Mouse (Mus musculus) cerebellum, adult (tissue): ENCODE measurements around the gene Pigp.
A peak's percentile ranks its signal among the peaks of the same experiment; 100 is the strongest.

Experiments
- ATAC-seq: cut with Nextera tagmentation; 2 replicates; pipeline ENCODE4 v1.9.2; 2017; ENCODE audit warnings: mild to moderate bottlenecking, moderate library complexity, mixed read lengths; ENCODE audit not compliant: insufficient number of reproducible peaks, low FRiP score, low TSS enrichment

Pigp gene

DNA sequence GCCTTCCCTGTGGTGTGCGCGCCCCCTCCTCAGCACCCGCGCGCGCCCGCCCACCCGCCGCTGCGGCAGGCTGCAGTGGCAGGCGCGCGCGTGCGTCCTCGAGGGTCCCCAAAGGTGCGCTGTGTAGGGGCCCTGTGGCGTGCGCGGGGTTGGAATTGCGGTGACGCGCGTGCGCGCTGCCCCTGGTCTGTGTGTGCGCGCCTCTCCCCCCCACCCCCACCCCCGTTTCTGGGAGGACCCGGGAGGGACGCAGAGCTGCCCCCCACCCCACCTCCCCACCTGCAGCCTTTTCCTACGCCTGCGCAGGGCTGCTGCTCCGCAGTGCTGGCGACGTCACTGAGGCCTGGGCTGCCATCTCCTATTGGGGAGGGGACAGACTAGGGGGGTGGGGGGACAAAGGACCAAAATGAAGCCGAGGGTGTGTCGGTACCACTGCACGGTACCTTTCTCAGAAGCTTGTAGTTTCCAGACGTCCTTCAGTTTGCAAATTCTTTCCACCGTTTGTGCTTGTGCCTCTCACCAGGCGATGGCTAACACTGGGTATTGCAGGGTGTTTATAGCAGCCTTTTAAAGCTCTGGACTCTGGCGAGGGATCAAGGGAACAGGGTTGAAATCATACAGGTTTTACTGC, at the start of gene Pigp:
TSS of gene Pigp (minus strand) at position 542 of the 631 bp plus-strand sequence.
- peak; percentile 28; the same call in 1 of the 2 replicates for ATAC-seq

DNA sequence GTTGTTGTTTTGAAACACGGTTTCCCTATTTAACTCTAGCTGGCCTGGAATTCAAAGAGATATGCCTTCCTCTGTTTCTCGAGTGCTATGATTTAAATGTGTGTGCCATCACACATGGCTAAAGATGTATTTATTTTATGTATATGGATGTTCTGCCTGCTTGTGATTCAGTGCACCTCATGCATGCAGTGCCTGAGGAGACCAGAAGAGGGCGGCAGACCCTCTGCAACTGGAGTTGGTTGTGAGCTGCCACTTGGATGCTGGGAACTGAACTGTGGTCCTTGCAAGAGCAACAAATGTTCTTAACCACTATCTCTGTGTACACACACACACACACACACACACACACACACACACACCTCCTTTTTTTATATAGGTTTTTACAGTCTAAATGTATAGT, 48.9 kb upstream of the Pigp start:
- ATAC-seq, result no peak

DNA sequence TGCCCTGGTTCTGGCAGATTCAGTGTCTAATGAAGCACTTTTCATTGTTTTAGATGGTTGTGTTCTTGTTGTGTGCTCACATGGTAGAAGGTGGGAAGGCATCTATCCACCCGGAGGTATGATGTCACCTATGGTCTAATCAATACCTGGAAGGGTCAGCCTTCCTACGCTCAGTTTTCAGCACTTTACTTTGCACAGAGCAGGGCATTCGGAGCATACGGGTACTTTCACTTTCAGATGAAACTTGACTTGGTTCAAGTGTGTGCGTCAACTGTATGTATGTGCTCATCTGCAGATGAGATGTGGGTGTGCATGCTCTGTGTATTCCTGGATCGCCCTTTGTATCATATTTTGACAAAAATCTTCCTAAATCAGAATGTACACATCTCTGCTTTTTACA, 42.5 kb upstream of the Pigp start:
- no peak for ATAC-seq

DNA sequence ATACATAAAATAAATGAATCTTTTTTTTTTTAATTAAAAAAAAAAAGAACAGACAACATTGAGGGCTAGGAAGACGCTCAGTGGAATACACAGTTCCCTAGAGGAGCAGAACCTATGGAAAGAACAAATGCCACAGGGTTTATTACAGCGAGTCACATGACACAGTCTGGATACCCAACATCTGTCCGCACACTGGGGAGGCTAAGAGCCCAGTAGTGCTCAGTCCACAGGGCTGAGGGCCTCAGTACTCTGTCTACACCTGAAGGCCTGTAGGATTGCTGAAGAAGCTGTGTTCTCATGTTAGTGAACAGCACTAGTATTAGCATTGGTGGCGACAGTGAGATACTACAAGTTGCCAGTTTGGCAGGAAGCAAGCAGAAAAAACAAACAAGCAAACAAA, 41.1 kb upstream of the Pigp start:
- ATAC-seq, result no peak

DNA sequence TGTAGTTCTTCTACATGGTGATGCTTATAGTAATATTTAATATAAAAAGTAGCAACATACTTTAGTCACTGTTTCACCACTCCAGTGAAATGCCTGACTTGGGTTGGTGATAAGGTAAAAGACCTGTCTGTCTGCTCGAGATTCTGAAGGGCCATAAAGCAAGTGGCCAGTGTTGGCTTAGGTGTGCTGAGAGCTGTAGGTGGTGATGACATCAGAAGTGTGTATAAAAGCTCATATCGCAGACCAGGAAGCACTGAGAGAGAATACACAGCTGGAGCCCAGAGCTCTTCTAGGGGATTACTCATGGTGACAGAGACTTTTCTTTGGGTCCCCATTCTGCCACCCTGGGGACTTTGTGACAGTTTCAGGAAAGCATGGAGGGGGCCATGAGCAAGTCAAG, 40.6 kb upstream of the Pigp start:
- no peak for ATAC-seq

DNA sequence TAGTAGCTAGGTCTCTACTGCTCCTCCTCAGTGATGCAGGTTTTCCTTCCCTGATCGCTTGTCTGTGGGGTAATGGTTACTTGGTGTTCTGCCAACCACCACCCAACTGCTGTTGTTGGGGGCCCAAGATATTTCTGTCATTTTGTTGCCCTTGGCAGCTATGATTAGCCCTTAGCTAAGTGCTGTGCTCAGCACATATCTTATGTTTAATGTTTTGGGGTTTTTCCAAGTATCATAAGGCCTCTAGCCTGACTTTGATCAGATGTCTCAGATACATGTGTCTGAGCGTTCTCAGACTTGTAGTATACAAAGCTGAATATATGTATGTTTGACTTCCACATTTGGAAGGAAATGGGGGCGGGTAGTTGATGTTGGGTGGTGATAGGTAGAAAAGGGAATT, 39.6 kb upstream of the Pigp start:
- no peak for ATAC-seq

DNA sequence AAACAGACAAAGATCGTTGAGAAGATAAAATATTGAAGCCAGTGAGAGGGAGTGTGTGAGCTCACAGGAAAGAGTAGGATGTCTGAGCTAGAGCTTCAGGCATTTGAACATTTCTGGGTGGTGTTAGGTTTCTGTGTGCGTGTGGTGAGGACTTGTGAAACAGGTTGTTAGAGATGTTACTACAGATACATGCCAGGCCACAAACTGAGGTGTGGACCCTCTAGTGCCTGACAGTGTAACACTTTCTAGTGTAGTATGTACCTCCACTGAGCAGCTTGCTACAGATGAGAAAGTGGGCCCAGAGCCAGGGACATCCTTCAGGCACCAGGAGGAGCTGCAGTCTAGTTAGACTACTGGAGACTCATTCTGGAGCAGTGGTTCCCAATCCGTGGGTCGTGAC, 30.5 kb upstream of the Pigp start:
- ATAC-seq, result no peak

DNA sequence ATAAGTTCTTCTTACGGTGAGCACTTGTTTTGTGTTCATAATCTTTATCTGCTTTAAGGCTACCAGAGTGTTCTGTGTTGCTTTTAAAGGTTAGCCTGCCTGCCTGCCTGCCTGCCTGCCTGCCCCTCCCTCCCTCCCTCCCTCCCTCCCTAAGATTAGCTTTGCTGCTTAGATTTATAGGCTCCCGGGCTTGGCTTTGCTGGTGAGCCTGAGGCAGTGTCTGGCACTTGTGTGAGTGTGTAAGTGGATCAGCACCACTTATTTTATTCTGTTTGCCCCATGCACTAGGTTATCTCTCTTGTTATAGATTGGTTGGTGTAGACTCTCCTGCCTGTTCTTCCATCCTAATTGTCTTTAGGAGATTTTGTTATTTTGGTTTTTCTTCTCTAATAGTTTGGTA, 30.0 kb upstream of the Pigp start:
- ATAC-seq, result no peak

DNA sequence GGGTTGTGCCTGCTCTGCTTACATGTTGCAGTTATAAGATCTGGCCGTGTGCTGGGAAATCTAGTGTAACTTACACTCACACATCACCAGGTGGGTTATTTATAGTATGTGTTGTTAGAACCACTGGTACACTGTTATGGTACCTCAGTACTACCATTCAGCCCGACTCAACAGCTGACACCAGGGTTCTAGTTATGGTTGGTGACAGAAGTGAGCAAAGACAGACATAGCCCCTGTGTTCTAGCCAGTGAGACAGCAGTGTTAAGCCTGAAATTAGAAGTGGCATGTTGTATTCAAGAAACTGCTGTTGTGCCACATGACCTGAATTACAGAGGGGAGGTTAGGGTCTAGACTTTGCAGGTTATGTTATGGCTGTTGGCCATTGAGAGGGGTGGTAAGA, 27.5 kb upstream of the Pigp start:
- ATAC-seq, result no peak

DNA sequence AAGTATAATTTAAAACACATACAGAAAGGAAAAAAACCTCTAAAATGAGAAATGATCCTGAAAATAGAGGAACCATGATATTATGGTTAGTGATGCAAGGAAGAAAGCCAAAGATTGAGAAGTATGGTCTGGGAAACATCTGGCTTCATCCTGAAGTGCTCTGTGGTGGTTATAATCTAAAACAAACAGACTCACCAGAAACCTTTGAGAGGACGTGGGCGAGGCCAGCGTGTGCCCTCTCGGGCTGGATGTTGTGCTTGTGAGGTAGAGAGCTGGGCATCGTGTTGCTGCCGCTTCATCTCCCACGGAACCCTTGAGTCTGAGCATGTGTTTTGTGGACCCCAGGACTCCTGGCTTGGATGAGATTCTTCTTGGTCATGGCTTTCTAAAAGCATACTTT, 25.0 kb upstream of the Pigp start:
- ATAC-seq, result no peak

DNA sequence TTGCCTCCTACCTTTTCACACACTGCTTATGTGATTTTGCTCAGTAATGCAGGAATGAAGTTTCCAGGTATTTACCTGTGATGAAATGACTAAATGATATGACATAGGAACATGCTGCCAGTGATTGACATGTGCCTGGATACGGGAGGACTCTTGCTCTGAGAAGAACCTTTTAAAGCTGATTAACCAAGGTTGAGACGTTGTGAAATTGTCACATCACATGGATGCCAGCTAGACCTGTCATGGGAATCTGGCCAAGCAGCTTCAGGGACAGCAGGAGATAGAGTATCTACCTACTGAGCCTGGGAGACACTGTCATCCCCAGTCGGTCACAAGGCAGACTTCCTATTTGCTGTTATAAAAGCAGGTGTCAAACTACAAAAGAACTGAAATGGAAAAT, 23.4 kb upstream of the Pigp start:
- ATAC-seq, result no peak

DNA sequence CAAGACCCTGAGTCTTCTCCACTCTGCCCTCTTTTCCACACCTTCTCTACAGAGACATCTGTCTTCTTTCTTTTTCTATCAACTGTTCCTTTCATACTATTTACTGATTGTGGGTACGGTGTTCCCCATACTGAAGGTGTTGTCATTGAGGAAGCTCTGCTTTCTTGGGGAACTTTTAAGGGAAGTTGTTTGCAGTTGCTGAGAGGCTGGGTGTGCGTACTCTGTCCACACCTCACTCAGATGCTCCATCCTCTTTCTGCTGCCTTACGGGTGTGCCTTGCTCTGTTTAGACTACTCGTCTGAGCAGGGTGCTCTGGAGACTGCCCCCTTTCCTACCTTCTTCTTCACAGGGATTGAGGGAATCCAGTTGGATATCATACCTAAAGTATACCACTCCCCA, 20.7 kb upstream of the Pigp start:
- ATAC-seq, result no peak

DNA sequence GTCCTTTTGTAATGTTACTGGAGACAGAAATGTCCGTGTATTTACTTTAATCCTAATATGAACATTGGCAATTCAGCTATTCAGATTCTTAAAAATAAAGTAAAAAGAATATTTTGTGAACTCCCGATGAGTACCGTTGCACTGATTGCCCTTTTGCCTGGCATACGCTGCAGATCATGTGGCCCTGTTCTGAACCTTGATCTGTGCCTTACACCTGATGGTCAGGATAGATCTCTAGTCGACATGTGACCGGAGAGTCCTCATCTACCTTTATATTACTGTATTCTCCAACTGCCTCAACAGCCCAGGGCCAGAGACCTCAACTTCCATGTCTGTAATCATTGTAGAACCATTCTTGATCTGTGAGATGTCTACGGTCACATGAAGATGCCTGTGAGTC, 16.0 kb upstream of the Pigp start:
- ATAC-seq, result no peak

DNA sequence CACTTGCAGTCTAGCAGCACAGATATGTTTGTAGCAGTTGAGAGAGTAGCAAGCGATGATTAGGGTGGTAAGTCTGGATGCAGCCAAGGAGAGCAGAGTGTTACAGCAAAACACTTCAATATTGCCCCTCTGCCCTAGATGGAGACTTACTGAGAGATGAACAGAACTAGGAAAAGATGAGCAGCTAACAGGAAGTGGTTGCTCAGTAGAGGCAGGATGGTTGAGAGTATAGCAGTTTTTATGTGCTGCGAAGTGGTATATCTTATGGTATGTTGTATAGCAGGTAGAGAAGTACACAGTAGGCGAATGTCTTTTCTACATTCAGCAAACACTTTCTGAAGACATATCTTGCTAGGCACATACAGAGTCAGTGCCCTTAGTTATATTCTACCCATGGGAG, 11.6 kb upstream of the Pigp start:
- ATAC-seq, result no peak

DNA sequence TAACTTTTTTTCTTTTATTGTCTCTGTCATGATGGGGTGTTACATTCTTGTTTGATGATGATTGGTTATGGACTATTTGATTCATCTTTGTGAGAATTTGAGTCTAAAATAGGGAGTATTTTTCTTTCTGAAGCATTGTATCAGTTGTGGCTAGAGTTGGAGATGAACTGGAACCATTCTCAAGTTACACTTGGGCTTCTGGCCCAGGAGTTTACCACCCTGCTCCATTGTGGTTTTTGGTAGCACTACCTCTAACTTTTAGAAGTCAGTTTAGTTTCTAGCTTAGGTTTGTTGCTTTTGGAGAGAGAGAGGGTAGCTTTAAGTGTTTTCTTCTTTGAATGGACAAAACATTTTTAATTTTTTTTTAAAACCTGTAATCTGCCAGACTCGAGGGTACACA, 7.7 kb upstream of the Pigp start:
- no peak for ATAC-seq

DNA sequence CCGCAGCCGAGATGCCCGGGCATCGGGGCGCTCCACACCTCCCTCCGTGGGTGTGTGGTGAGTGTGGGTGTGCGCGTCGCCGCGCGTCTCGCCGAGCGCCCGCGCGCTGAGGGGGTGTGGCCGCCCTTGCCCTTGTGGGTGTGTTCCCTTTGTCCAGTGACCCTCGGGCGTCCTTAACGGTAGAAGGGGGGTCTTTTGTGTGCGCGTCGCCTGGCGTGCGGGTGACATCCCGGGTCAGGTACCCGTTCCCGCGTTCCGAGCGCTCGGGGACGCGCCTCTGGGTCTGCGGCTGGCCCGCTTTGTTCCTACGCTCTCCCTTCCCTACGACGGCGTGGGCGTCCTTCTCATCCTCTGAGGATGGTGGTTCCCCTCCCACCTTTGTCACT, 734 bp downstream of the Pigp start:
- no peak; the same call in none of the 2 replicates for ATAC-seq

DNA sequence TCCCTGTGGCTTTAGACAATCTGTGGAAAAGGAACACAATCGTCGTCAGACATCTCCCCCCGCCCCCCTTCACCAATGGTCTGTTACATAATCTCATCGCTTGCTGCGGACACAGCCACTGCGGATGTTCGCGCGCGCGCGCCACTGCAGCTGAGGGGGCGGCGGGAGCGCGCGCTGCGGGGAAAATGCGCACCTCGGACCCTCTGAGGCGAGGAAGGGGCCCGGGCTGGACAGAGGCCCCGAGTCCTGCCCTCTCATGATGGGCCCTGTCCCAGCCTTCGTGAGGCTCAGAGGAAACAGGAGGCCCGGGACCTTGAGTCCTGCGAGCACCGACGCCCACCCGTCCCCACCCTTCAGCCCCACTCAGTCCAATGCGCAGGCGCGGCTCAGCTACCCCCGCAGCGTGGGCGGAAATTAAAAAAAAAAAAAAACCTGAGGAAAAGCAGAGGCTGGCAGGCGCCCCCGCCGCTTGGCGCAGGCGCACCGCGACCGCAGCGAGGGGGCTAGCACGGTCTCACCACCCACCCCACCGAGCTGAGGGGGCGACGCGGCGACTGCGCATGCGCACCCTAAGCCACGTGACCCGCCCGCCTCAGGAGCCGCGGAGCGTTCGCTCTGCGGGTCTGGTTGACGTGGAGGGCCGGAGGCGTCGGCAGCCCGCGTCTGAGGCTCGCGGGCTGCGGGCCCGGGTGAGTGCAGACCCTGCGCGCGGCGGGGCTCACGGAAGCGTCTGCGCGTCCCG, 1.3 kb downstream of the Pigp start, which contains the start of gene Ttc3:
TSS of gene Ttc3 (plus strand) at position 446 of the 742 bp plus-strand sequence.
- ATAC-seq, result peak; percentile 63

DNA sequence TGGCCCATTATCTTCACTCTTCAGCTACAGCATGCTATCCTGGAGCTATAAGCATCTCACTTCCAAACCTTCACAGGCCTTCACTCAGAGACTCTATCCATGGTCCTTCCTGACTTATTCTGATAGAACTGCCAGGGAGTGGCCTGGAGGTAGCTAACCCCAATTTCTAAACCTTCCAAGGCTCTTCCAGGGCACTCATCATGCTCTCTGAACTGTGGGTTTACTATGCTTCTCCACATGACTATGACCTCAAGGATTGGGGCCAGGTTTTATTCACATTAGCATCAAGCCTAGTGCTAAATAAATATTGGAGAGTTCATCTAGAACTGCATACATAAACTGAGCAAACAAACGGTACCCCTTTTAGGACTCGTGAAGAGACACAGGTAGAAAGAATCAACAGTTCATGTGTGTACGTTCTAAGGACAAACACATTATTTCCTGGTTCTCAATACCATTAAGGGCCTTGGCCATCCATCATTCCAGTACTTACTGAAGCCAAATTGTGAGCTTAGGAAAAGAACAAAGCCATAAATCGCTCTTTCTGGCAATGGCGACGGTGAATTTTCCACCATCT, 2.0 kb downstream of the Pigp start:
- ATAC-seq, result 0 out of 2 replicates have a peak, but pooled peaks have one; percentile 18

DNA sequence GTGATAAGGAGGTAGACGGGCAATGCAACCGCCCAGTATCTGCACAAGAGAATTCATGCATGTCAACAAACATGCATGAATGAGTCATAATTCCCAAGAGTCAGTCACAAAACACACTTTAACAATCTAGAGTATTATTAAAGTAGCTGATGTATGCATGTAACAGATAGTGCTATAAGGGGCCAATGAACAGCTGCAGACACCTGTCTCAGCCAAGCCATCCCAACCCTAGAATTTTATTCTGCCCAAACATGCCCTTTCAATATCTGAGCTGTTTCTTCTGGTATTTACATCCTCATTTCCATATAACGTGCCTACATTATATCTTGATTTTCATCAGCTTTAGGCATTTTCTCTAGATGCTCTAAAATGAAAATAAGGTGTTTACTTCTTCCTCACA, 6.2 kb downstream of the Pigp start:
- ATAC-seq, result no peak

DNA sequence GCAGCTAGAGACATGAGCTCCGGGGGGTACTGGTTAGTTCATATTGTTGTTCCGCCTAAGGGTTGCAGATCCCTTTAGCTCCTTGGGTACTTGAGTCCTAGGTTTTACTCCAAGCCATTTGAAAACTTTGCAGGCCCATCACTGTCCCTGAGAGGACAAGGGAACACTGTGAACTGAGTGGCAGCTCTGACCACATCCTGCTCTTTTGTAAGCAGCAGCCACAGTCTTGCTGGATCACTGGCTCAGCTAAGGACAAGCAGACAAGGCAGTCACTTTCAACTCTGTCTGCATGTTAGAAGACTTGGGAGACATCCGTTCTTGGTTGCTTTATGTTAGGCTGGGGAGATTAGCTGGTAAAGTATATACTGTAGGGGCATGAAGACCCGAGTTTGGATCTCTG, 7.8 kb downstream of the Pigp start:
- ATAC-seq, result no peak

DNA sequence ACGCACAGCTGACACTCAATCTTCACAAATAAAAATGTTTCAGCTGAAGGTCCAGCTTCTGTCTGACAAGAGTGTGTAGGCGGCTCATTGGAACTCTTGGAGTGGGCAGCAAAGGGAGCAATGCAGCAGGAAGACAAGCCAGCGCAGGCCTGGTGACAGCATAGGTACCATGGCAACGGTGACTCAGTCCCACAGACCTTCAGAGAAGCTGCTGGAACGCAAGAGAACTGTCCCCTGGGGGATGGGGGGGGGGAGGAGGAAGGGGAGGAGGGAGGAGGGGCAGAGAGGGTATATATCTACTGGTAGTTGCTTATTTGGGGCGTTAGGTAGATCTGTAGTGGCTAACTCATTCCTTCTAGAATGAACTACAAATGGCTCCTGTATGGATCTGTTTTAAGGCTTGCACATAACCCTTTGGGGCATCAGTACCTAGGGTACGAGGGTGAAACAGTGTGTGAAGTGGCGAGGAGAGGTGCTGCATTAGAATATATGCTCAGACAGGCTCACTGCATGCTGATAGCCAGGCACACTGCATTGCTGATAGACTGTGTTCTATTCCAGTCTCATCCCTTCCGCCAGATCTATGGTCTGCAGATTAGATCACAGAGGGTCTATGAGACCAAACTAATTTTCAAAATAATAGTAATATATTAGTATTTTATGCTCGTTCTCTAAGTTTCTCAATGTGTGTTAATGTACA, 9.3 kb downstream of the Pigp start:
- ATAC-seq, result no peak
